Mouse (Mus musculus) G1E (cell line): ENCODE results near the gene Rmnd5a.

Source experiments
- CTCF ChIP-seq: IDR thresholded peaks from 2 replicates; pipeline ENCODE4 v1.5.1; 2012; ENCODE audit warnings: low read depth, low read length, inconsistent platforms, mixed read lengths
- POLR2AphosphoS5 ChIP-seq: IDR thresholded peaks from 2 replicates; pipeline ENCODE4 v1.6.1; 2012; ENCODE audit warnings: low read depth, low read length, inconsistent platforms; ENCODE audit not compliant: insufficient replicate concordance
- TAL1 ChIP-seq: conservative IDR thresholded peaks from 2 replicates; pipeline ENCODE4 v1.6.1; 2012; ENCODE audit warnings: low read depth, low read length, inconsistent platforms, mixed read lengths

DNA sequence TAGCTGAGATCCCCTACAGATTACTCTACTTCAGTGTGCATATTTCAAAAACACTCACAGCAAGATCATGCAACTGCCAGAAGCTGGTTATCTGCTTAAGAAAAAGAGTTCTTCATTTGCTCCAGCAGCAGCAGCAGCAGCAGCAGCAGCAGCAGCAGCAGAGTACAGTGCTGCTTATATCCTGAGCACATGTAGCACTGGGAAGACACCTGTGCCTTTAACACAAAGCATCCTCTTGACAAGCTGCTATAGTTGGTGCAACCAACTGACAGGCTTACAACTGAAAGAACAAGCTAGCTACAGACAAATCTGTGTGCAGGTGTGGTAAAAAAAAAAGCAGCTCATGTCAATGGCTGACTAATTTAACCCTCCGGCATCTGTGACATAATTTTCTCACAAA, 44.4 kb downstream of the Rmnd5a start:
- no peak for TF ChIP-seq TAL1
- no peak for TF ChIP-seq CTCF
- no peak for TF ChIP-seq POLR2AphosphoS5
